In the genomic region with DNA sequence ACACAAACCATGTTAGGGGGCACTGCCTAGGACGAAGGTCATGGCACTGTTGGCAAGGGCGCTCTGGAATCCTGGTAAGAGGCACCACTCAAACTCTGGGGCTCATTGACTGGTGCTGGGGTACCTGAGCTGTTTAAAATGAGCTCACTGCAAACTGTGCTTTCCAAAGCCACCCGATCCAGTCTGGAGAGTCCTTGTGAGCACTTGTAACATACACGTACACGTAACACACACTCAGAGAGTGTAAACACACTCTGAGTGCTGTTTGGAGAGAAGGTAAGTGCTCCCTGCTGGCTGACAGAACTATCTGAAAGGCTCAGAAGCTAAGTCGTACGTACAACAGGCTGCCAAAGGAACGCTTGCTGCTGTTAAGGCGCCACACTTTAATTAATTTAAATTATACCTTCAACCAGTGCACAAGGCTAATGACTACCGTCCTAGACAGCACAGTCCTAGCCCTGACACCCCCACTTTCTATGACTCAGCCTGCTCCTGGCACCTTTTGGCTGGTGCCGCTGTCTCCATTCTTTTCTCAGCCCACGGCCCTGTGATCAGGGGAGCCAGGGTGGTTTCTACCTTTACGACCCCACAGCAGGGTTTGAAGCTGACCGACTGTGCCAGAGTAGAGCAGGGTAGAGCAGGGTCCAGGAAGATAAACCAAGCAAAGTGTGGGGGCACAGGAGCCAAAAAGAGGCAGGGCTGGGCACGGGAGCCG, we compare ENCODE assay signal across 15 mouse cellular contexts. TPM values are rescaled to one million over a fixed set of nuclear protein-coding genes. Genes with fewer than 3 reads are reported as not detected.
DNase-seq lines count a peak whose midpoint lies in the region; ATAC-seq and TF ChIP-seq lines count a peak whose summit lies in the region.
"Had no signal": no experiment of that assay in that cellular context is flagged by ENCODE, and none has a peak within 500 bp of the region (broad histone marks: within the 10 kb centered on the region; RNA-seq: fewer than 3 reads in every experiment).

No protein-coding gene starts in this region.

- DNase-seq in frontal cortex, postnatal 36 days (ENCODE audit: low spot score in 2 of 2), result no peak
- peak; percentile 8 for DNase-seq in kidney, postnatal 10 days
- no peak for DNase-seq in kidney, adult 18-20 months
- DNase-seq in CH12.LX (ENCODE audit: extremely low read depth), result no peak
- no peak for DNase-seq in liver, postnatal 0 days
- DNase-seq in thymus, postnatal 36 days, result no peak
- DNase-seq in embryo, embryonic 10 days (ENCODE audit: low spot score), result no peak
- DNase-seq: gastrocnemius, postnatal 36 days had no signal

- no peaks in the 10 kb centered on the region for H3K9me3 ChIP-seq in CH12.LX (replicated peaks; ENCODE audit: low read length)
- no peaks in the 10 kb centered on the region for H3K9me3 ChIP-seq in liver, postnatal 0 days (ENCODE audit: low read length)
- H3K9me3 ChIP-seq: midbrain, embryonic 15.5 days; neural tube, embryonic 13.5 days had no signal

- H3K4me2 ChIP-seq in CH12.LX (ENCODE audit: insufficient read depth, low read depth, poor library complexity, severe bottlenecking), result peak overlapping the region; percentile 44
- H3K4me2 ChIP-seq in liver, postnatal 0 days (ENCODE audit: low read depth, low read length), result no peak overlapping the region
- H3K4me2 ChIP-seq: midbrain, embryonic 15.5 days; neural tube, embryonic 13.5 days had no signal

- H3K36me3 ChIP-seq in CH12.LX (replicated peaks in 1 of 2; ENCODE audit: control insufficient read depth in 1 of 2, insufficient read depth in 1 of 2, low read length in 1 of 2), result peaks cover 18 to 74% of the 10 kb centered on the region in 2 experiments
- peaks cover 6% of the 10 kb centered on the region; the same call in 1 of the 2 replicates for H3K36me3 ChIP-seq in liver, postnatal 0 days (replicated peaks; ENCODE audit: insufficient read depth, low read length)
- H3K36me3 ChIP-seq: midbrain, embryonic 15.5 days had no signal

- H3K27ac ChIP-seq in CH12.LX (ENCODE audit: insufficient read depth, low read depth), result peak overlapping the region; percentile 97
- H3K27ac ChIP-seq in liver, postnatal 0 days (ENCODE audit: low read depth), result peak overlapping the region; percentile 77
- H3K27ac ChIP-seq: hindbrain, postnatal 0 days; kidney, postnatal 0 days; liver, embryonic 14.5 days; midbrain, embryonic 15.5 days; neural tube, embryonic 13.5 days had no signal

- no peak for TF ChIP-seq EP300 in CH12.LX (IDR thresholded peaks at IDR 0.05; ENCODE audit: low read length)
- no peak for TF ChIP-seq EP300 in liver, postnatal 0 days (IDR thresholded peaks at IDR 0.05; ENCODE audit: low read depth)

- dilution Hi-C loops in CH12.LX (cut with MboI; ENCODE audit: extremely low pct_ligation_motif_present, extremely low pct_unique_long_range_greater_than_20kb, low sequenced_read_pairs), result no loop called here

- in situ Hi-C loops in CH12.LX (cut with MboI; ENCODE audit: low pct_ligation_motif_present, low pct_unique_long_range_greater_than_20kb, low sequenced_read_pairs), result no loop called here

- WGBS in liver, postnatal 0 days (ENCODE audit: insufficient replicate concordance), result 68% methylated on average over 16 of the region's 16 CpGs

- peak; percentile 64; the same call in 1 of the 2 replicates for ATAC-seq in frontal cortex, adult (ENCODE audit: low TSS enrichment)
- ATAC-seq in liver, postnatal 0 days, result no peak
- ATAC-seq: CD4-positive, CD25-positive, alpha-beta regulatory T cell, adult 4 months; hindbrain, postnatal 0 days; midbrain, embryonic 15.5 days had no signal

- H3K27me3 ChIP-seq in CH12.LX (replicated peaks), result no peaks in the 10 kb centered on the region
- H3K27me3 ChIP-seq in liver, postnatal 0 days (ENCODE audit: insufficient read depth, low read length), result no peaks in the 10 kb centered on the region
- H3K27me3 ChIP-seq: midbrain, embryonic 15.5 days; neural tube, embryonic 13.5 days had no signal

- no peak for TF ChIP-seq POLR2A in CH12.LX (IDR thresholded peaks at IDR 0.05; ENCODE audit: low read depth, low read length)

- no peak for TF ChIP-seq CTCF in CH12.LX (conservative IDR thresholded peaks at IDR 0.05 in 1 of 2, IDR thresholded peaks at IDR 0.05 in 1 of 2; ENCODE audit: low read depth in 2 of 2, low read length in 2 of 2)
- no peak for TF ChIP-seq CTCF in liver, postnatal 0 days (IDR thresholded peaks at IDR 0.05; ENCODE audit: low read depth)

- H3K4me1 ChIP-seq in CH12.LX (ENCODE audit: control insufficient read depth in 1 of 2, insufficient read depth in 2 of 2), result peaks cover 73 to 99% of the 10 kb centered on the region in 2 experiments
- H3K4me1 ChIP-seq in liver, postnatal 0 days (ENCODE audit: insufficient read depth), result peaks cover 94% of the 10 kb centered on the region

- H3K79me2 ChIP-seq in CH12.LX (replicated peaks; ENCODE audit: control insufficient read depth, extremely low read depth, insufficient read depth, poor library complexity, severe bottlenecking), result peaks cover 81% of the 10 kb centered on the region

- H3K4me3 ChIP-seq in CH12.LX (replicated peaks in 1 of 3; ENCODE audit: low read depth in 2 of 3, low read length in 2 of 3, poor library complexity in 1 of 3), result no peak overlapping the region
- H3K4me3 ChIP-seq in liver, postnatal 0 days (ENCODE audit: low read depth, low read length), result no peak overlapping the region
- H3K4me3 ChIP-seq: midbrain, embryonic 15.5 days; neural tube, embryonic 13.5 days had no signal

- TF ChIP-seq RAD21 in CH12.LX (IDR thresholded peaks at IDR 0.05; ENCODE audit: low read depth, low read length), result no peak

- H3K9ac ChIP-seq in CH12.LX (ENCODE audit: insufficient read depth, low read depth), result peak overlapping the region; percentile 37
- 0 out of 2 replicates have a peak overlapping the region, but pooled peaks have one; percentile 21 for H3K9ac ChIP-seq in liver, postnatal 0 days (replicated peaks)
- H3K9ac ChIP-seq: liver, embryonic 14.5 days; midbrain, embryonic 15.5 days; neural tube, embryonic 13.5 days had no signal

TF ChIP-seq in CH12.LX, 34 proteins besides CTCF, POLR2A, EP300 and RAD21:
- TF ChIP-seq JUN (IDR thresholded peaks at IDR 0.05; ENCODE audit: insufficient read depth, low read depth, low read length), result no peak
TF ChIP-seq in CH12.LX: peak in this region for 0.

RNA-seq across cellular contexts. Expression of a gene that starts 18.9 kb away (rescaled TPM):
- total RNA-seq in CH12.LX (2012; rRNA removed) (50.2 and 64.6 TPM in 2 replicates), CH12.LX (2014; rRNA removed) (53.0 and 57.4 TPM in 2 replicates)
- polyA plus RNA-seq in CH12.LX (2012; ENCODE audit: insufficient read length, low read depth), result 158 and 164 TPM in 2 replicates
- 29.7 and 31.8 TPM in 2 replicates for polyA plus RNA-seq in liver, postnatal 0 days (2015; fragmentation: Nextera tagmentation; extraction: Ambion mirVana)
